In the genomic region with DNA sequence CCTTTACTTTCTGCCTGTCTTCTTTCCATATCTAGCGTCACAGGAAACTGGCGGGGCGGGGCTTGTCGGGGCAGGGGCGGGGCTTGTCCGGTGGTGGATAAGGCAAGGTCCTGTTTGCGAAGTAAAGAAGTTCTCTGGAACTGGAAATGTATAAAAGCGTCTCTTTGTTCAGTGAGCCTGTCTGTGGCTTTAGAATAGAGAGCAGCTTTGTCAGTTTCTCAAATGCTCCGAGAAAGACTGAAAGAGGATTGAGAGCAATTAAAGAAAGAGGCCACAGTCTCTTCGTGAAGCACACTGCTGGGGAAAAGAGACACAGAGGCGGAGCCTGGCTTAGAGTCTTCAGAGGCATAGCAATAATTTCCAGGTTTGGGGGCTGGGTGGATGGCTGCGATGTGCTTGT, we compare ENCODE assay signal across 8 mouse cellular contexts. TPM values are rescaled to one million over a fixed set of nuclear protein-coding genes. Genes with fewer than 3 reads are reported as not detected.
DNase-seq lines count a peak whose midpoint lies in the region; ATAC-seq lines count a peak whose summit lies in the region.

No protein-coding gene starts in this region.

- intact Hi-C loops in heart, postnatal 36 days (cut with DNase I) = no loop called here

- 0 out of 2 replicates have a peak, but pooled peaks cover 2% of the 10 kb centered on the region for H3K9me3 ChIP-seq in heart, embryonic 11.5 days (replicated peaks; ENCODE audit: control insufficient read depth, low read length)

- peak overlapping the region; percentile 50 for H3K27ac ChIP-seq in heart, embryonic 11.5 days (ENCODE audit: low read depth, low read length)

- ATAC-seq in heart, embryonic 11.5 days (replicated peaks; ENCODE audit: insufficient number of reproducible peaks, low FRiP score, low TSS enrichment) = no peak
- ATAC-seq in megakaryocyte progenitor cell, adult 5-6 weeks (replicated peaks; ENCODE audit: poor library complexity) = 0 out of 2 replicates have a peak, but pooled peaks have one; percentile 18
- no peak for ATAC-seq in monocyte, adult 5-6 weeks (replicated peaks; ENCODE audit: insufficient number of reproducible peaks, low FRiP score, low TSS enrichment, poor library complexity, severe bottlenecking)

- 25% methylated on average over 12 of the region's 12 CpGs for WGBS in heart, embryonic 11.5 days (ENCODE audit: insufficient replicate concordance)

- H3K36me3 ChIP-seq in heart, embryonic 11.5 days (ENCODE audit: control insufficient read depth, insufficient read depth, low read length) = no peaks in the 10 kb centered on the region

- no peak overlapping the region for H3K9ac ChIP-seq in heart, embryonic 11.5 days (ENCODE audit: low read depth, low read length)

- peaks cover 13% of the 10 kb centered on the region for H3K27me3 ChIP-seq in heart, embryonic 11.5 days (ENCODE audit: control insufficient read depth, insufficient read depth, low read length)

- peak overlapping the region; percentile 2; the same call in 1 of the 2 replicates for H3K4me3 ChIP-seq in heart, embryonic 11.5 days (ENCODE audit: low read depth, low read length)

- no peak for DNase-seq in heart, postnatal 36 days
- DNase-seq in A20 (ENCODE audit: low read depth, low spot score) = peak; percentile 71
- peak; percentile 38 to 57 for DNase-seq in adrenal gland, postnatal 36 days
- DNase-seq in induced T-regulatory cell, adult 2 months (ENCODE audit: low read depth) = peak; percentile 67
- DNase-seq in testis, postnatal 14 days (ENCODE audit: low spot score) = no peak

- peaks cover under 1% of the 10 kb centered on the region; the same call in 1 of the 2 replicates for H3K4me1 ChIP-seq in heart, embryonic 11.5 days (ENCODE audit: control insufficient read depth, insufficient read depth, low read length)

- peak overlapping the region; percentile 36 for H3K4me2 ChIP-seq in heart, embryonic 11.5 days

RNA-seq across cellular contexts. Expression of gene Ints14, which starts 4.4 kb away (rescaled TPM):
- polyA plus RNA-seq in heart, embryonic 11.5 days (2014; fragmentation: Nextera tagmentation; extraction: Ambion mirVana) = 50.6 and 52.2 TPM in 2 replicates
- total RNA-seq in heart, postnatal 36 days (2021) = 10 to 100 TPM; 15.9 to 16.0 TPM
- 10 to 100 TPM; 24.9 to 30.3 TPM for total RNA-seq in adrenal gland, postnatal 36 days (2021)
- total RNA-seq in megakaryocyte progenitor cell, adult 5-6 weeks (2015) = 32.2 and 32.9 TPM in 2 replicates
- 31.1 and 33.9 TPM in 2 replicates for total RNA-seq in megakaryocyte progenitor cell, adult 5-6 weeks (2017)
- total RNA-seq in monocyte, adult 5-6 weeks (2017) = 17.2 to 23.3 TPM (median 19.5 TPM) in 3 replicates

RNA-seq across cellular contexts. Expression of gene Slc24a1, which starts 4.9 kb away (rescaled TPM):
- 0.03 and 0.07 TPM in 2 replicates for polyA plus RNA-seq in heart, embryonic 11.5 days (2014; fragmentation: Nextera tagmentation; extraction: Ambion mirVana)
- under 1 TPM; 0.14 to 0.22 TPM for total RNA-seq in heart, postnatal 36 days (2021)
- total RNA-seq in adrenal gland, postnatal 36 days (2021) = not detected
- not detected in 2 replicates for total RNA-seq in megakaryocyte progenitor cell, adult 5-6 weeks (2015)
- total RNA-seq in megakaryocyte progenitor cell, adult 5-6 weeks (2017) = not detected in 2 replicates
- total RNA-seq in monocyte, adult 5-6 weeks (2017) = 0.19 to 0.29 TPM (median 0.21 TPM) in 3 replicates

Comparison
In these comparisons a context has a peak if more than half of its experiments do, and no peak if none do; other contexts are left out.
1. DNase-seq: peak in A20 (single experiment), adrenal gland, postnatal 36 days (2 of 2) and induced T-regulatory cell, adult 2 months (single experiment); none in heart, postnatal 36 days (0 of 2) and testis, postnatal 14 days (single experiment).